Mouse (Mus musculus) erythroblast, adult 5-6 weeks (primary cell): ENCODE data around the gene Ss18l1. TPM values are rescaled to one million over a fixed set of nuclear protein-coding genes. Genes with fewer than 3 reads are reported as not detected.

Experiments used
- ATAC-seq: replicated peaks from 2 replicates; pipeline ENCODE4 v1.8.0; 2016; ENCODE audit warnings: moderate number of reproducible peaks, mild to moderate bottlenecking, moderate TSS enrichment, inconsistent platforms; ENCODE audit not compliant: poor library complexity, low FRiP score, severe bottlenecking
- total RNA-seq, 2 experiments: library from RNA; stranded (forward) in 1 of 2; stranded (reverse) in 1 of 2; fragments of 150-400 nt in 1 of 2; fragments of 200-764, 138-1000 nt in 1 of 2; gene quantifications; 2 replicates each; pipeline versions ENCODE4 v1.2.3 to v1.2.4; 2015 to 2017; ENCODE audit warnings: low replicate concordance in 2 of 2

The Ss18l1 gene
- total RNA-seq (2015; ENCODE audit: low replicate concordance) (not detected in 2 replicates), total RNA-seq (2017; ENCODE audit: low replicate concordance) (0.34 and 0.84 TPM in 2 replicates)

DNA sequence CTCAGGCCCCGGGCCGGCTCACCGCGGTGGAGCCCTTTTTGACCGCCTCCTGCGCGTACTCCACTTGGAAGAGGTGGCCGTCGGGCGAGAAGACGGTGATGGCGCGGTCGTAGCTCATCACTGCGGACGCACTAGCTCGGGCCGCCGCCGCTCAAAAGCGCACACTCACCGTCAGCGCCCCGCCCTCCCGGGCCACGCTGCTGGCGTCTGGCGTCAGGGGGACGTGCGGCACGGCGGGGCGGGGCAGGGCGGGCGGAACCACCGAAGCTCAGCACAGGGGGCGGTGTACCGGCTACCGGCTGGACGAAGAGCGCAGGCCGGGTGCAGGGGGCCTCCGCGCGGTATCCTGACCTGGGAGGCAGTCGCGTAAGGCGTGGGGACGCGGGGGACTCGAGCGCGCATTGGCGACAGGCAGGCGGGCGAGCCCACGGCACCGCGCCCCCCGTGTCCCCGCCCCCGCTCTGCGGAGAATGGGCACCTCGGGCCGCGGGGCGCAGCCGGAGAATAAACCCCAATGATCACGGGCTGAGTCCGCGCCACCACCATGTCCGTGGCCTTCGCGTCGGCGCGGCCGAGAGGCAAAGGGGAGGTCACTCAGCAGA is at the start of gene Ss18l1, which contains the start of gene Psma7:
TSS of gene Ss18l1 (plus strand) at position 254 of the 602 bp plus-strand sequence.
TSS of gene Psma7 (minus strand) at position 178 of the 602 bp plus-strand sequence.
- ATAC-seq: peak; percentile 89

DNA sequence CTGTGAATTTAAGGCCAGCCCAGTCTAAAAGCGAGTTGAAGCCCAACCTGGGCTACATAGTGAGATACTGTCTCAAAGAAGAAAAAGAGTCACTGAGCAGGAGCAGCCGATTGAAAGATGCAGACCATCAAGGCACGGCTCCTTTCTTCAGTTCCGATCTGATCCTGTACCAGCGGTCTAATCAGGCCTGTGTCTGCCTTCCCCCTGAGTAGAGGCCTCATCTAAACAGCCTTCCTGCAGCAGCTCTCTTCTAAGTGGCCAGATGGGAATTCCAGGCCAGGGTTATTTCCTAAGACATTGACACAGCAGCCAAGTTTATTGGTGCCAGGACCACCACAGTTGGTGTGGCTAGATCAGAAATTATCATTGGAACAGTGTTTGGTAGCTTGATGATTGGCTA is 49.2 kb upstream of the Ss18l1 start:
- ATAC-seq: no peak

DNA sequence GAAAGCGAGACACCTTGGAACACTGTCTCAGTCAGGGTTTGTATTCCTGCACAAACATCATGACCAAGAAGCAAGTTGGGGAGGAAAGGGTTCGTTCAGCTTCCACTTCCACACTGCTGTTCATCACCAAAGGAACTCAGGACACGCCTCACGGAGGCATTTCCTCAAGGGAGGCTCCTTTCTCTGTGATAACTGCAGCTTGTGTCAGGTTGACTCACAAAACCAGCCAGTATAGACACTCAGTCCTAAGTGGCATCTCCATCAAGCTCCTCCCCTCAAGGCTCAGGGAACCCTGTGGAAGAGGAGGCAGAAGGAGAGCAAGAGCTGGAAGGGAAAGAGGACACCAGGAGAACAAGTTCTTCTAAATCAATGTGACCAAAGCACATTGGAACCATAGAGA is 43.9 kb upstream of the Ss18l1 start:
- ATAC-seq: no peak

DNA sequence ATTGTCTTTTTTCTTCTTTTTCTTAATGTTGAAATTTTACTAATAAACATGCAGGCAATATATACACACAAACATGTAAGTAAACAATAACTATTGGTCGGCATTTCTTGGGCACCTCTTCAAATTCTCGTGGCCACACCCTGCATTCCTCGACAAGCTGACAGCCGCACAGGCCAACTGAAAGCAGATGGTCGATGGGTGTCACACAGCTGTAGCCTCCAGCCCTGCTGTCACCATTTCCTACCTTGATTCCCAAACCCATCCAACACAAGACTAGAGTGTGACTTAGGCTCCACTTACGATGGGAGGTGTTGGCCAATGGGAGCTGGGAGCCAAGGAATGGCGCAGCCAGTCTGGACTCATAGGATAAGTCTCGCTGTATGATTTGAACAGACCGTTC is 40.7 kb upstream of the Ss18l1 start:
- no peak for ATAC-seq

DNA sequence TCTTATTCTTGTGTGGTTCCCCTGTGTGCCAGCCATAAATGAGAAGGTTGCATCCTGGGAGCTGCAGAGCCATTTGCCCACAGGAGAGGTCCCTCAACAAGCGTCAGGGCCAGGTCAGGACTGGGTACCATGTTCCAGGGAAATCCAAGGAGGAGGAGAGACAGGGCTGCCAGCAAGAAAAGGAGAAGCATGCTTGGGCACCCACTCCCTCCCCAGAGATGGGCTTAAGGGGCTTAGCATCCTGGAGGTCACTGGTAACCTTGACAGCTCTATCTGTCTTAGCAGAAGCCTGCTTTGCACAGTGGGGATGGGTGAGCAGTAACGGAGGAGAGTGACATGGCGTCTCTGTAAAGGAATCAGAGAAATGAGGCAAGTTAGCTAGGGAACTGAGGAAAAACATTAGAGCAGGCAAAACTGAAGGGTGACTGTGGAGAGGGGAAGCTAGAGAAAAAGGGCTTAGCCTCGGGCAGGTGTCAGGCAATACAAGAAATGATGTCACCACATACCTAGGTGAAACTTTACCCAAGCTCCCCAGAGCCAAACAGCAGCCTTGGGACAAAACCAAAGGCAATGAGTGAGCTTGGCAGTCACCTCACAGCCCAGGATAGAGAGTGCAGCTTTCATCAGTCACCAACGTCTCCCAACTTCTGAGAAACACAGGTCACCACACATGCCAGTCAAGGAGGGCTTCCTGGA is 36.5 kb upstream of the Ss18l1 start:
- ATAC-seq: no peak

DNA sequence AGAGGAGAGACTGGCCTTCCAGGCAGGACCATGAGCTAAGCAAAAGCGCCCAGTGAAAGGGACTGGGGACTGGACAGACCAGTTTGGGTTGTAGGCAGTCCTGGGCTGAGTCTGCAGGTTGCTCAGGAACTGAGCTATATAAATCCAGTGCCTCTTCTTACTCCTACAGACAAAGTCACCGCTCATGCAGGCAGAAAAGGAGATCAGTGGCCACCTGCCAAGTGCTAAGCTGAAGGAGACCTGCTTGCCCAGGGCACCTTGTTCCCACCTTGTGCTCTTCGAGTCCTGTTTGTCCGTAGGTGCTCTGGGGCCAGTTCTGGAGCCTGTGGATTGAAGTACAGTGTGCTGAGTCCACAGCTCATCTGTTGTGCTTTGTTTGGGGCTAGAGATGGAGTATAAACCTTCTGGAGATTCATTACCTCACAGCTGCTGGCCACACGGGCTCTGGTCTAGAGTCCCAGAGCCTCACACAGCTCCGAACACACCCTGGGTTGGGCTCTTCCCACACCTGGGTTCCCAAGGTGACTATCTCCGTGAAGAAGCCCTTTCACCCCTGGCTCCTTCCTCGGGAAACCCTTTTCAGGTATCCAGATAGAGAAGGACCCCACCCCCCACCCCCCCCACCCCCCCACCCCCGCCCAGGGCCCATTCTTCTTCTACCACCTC is 35.8 kb upstream of the Ss18l1 start:
- ATAC-seq: no peak

DNA sequence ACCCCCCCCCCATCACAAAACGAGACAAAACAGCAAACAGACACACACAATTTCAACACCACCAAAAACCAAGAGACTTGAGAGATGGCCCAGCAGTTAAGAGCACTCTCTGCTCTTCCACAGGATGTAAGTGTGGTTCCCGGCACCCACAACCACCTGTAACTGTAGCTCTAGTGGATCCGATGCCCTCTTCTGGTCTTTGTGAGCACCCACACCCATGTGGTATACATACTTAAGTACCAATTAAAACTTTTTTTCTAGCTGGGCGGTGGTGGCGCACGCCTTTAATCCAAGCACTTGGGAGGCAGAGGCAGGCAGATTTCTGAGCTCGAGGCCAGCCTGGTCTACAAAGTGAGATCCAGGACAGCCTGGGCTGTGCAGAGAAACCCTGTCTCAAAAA is 31.6 kb upstream of the Ss18l1 start:
- no peak for ATAC-seq

DNA sequence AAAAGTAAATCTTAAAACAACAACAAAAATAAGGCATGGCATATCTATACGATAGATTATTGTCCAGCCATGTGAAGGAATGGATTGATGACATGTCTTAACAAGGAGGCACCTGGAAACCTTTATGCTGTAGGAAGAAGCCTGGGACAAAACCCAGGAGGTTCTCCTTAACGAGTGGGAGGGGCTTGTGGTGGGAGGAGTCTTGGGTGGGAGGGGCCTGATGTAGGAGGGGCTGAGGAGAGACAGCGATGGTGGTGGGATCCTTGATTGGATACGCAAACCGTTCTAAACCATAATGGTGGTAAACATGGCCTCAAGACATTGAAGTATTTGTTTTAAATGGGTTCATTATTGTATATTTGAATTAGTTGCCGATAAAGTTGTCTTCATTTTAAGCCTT is 30.9 kb upstream of the Ss18l1 start:
- ATAC-seq: no peak

DNA sequence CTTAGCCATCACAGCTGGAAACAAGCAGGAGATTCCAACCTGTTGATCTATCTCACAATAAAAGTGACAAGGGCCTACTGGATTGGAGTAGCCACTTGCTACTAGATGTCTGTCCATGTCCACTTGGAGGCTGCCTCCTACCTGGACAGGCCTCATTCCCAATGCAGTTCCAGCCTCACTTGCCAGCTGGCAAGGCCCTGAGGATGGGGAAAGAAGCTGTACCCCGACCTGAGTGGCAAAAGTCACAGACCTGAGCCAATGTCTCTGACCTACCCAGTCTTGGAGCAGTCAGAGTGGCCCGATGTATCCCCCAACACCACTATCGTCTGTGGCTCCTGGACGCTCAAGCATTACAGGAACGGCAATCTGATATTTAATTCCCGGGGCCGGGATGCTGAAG is 28.6 kb upstream of the Ss18l1 start:
- no peak for ATAC-seq

DNA sequence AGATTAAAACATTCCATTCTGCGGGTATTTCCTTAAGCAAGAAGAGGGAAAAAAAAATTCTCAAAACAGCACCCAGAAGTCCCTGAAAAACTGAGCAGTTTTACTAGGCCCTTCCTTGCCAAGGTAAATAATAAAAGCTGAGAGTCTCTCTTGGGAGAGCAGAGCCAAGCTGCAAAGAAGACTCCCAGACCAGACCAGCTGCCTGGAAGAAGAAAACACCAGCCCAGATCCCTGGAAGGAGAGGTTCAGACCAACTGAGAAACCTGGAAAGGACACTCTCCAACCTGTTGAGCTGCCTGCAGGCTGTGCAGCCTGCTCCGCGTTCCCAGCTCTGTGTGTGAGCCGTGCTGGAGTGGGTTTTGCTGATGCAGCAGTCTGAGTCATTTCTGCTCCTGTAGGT is 24.7 kb upstream of the Ss18l1 start:
- ATAC-seq: no peak

DNA sequence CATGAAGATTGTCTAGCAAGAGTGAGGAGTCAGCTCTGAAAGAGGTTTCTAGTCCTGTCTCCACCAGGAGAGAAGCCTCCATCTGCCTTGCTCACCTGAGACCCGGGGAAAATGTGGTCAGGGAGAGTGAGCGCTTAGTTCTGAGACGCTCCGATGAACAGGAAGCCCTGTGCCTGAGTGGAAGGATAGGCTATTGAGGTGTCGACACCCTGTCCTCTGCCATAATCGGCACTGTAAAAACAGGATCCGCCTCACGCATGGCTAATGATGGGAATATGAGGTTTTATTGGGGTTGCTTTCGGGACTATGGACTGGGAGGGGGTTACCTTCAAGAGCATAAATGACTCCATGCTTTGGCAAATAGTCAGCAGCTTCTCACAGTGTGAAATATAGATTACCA is 23.7 kb upstream of the Ss18l1 start:
- ATAC-seq: no peak

DNA sequence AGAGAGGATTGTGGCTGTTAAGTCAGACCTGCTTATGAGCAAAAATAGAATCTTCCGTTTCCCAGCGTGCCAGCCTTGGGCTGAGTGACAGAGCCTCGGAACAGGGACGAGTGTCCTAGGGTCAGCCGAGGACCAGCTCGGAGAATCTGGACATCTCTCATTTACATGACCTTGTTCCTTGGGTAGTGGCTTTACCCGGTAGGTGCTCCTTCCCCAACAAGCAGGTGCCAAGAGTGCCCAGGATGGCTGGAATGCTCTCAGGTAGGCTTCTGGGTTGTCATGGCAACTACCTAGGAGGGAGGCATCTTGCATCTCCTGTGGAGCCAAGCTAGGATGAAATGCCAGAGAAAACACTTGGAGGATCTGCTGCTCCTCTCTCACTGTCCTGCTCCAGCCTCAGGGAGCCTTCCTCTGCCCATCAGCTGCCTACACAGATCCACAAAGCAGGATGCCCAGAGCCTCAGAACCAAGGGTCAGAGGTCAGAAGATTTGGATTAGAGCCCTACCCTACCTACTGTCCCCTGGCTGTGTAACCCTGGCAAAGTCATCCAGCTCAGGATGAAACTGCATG is 22.1 kb upstream of the Ss18l1 start:
- no peak for ATAC-seq

DNA sequence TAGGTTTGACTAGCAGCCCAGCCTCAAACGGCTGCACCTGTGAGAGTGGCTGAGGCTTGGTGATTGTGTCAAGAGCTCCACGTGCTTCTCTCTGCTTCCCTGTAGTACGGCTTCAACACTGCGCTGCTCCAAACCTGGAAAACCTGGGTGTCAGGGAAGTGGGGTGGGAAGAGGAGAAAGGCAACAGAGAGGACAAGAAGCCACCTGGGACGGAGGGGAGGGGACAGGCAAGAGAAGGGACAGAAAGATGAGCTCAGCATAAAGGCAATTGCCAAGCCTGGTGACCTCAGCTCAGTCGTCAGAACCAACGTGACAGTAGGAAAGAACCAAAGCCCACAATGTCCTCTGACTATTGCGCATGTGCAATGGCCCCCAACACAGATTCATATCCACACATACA is 21.4 kb upstream of the Ss18l1 start:
- no peak for ATAC-seq

DNA sequence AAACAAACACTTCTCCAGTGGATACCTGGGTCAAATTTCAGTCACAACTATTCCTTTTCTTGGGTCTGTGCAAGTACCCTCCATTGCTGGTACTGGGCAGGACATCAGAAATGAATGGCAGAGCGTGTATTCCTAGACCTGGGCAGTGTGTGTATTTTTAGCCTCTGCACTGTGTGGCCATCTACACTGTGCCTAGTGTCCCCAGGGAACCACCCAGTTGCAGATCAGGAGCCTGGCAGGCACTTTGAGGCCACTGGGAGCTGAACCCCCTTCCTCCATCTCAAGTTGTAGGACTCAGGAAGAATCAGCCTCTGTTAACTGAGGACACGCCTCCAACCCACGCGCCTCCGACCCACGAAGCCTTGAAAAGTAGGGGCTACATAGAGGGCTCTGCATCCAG is 19.6 kb upstream of the Ss18l1 start:
- ATAC-seq: no peak

DNA sequence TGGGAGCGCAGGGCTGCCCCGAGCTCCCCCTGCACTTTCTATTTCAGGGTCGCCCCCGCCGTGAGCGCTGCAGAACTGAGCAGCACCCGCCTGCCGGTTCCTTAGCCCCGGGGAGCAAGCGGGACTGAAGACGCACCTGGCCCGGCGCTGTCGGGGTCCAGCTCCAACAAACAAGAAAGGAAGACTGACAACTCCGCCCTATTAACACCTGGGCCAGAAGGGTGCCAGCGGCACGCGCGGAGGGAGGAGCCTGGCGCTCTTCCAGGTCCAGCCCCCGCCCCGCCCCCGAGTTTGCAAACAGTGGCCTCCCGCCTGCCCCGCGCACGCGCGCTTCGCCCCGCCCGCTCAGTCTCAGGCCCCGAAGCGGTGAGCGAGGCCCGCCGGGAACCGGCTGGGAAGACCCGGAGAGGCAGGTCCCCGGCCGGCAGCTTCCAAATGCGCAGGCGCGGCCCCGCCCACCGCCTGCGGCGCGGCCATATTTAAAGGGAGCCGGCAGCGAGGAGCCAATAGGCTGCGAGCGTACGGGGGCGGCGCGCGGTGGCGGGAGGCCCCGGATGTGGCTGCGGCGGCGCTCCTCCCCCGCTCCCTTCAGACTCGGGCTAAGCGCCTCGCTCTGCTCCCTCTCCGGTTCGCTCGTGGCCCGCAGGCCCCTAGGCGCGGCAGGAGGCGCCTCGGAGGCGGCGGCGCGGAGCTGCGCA is 17.8 kb upstream of the Ss18l1 start, which contains the start of gene Lsm14b:
TSS of gene Lsm14b (plus strand) at position 587 of the 698 bp plus-strand sequence.
- peak; percentile 85 for ATAC-seq

DNA sequence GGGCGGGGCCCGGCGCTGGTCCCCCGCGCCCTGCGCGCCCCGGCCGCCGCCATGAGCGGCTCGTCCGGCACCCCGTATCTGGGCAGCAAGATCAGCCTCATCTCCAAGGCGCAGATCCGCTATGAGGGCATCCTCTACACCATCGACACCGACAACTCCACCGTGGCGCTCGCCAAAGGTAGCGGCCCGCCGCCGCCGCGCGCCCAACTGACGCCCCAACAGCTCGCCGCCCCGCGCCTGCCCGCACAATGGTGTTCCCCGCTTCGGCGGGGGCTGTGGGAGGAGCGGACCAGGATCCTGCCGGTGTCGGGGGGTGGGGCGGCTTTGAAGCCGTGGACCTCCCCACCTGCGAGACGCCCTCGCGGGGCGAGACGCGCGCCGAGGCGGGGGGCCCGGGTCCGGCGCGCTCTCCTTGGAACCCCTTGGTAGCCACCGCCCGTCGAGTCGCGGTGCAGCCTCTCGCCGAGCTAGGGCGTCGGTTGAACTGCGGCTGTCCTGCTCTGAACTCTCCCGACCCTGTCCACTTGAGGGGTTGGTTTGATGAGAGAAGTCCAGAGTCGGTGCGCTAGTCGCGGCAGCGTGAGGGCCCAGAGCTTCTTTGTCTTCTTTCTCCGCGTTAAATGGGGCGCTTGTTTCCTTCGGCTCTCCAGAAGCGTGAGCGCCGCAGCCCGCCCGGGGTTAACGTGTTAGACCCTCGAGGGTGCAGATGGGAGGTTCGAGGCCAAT is 17.0 kb upstream of the Ss18l1 start:
- no peak; the same call in 1 of the 2 replicates for ATAC-seq

DNA sequence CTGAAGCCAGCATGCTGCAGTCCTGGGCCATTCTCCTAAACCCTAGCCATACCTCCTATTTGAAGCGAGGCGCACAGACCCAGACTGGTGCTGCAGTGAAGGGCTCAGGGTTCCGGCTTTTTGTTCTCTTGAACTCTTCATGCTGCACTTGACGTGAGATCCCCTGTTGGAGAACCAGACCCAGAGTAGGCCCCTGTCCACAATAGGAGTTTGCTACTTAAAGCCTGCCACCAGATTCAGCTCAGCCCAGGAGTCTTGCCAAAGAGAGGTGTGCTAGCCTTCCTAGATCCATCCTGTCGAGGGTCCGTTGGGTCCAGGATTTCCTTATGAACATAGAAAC is 16.5 kb upstream of the Ss18l1 start:
- ATAC-seq: no peak

DNA sequence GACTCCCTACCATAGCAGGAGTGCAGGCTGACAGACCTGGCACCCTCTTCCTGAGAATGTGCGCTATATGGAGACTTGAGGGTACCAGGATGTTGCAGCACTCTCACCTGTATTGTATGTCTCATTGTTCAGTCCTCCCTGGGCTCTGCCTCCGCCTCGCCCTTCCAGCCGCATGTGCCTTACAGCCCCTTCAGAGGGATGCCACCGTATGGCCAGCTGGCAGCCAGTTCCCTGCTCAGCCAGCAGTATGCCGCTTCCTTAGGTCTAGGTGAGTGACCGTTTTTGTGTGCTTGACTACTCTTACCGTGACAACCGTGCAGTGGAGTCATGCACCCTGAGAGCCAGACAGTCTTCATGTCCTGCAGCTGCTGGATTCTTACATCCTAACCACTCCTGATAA is 14.5 kb upstream of the Ss18l1 start:
- ATAC-seq: no peak

DNA sequence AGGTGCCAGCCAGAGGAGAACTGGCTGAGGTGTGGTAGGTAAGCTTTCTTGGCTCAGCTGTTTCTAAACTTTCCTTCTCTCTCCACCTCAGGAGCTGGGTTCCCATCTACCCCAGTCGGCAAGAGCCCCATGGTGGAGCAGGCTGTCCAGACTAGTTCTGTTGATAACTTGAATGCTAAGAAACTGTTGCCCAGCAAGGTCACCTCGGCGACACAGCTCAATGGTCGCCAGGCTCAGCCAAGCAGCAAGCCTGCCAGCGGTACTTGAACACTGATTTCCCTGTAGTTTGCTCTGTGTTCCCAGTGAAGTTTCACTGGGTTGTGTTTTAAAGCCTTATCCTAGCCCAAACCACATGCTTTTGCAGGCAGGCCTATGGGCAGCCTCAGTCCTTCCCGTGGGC is 11.0 kb upstream of the Ss18l1 start:
- ATAC-seq: no peak

DNA sequence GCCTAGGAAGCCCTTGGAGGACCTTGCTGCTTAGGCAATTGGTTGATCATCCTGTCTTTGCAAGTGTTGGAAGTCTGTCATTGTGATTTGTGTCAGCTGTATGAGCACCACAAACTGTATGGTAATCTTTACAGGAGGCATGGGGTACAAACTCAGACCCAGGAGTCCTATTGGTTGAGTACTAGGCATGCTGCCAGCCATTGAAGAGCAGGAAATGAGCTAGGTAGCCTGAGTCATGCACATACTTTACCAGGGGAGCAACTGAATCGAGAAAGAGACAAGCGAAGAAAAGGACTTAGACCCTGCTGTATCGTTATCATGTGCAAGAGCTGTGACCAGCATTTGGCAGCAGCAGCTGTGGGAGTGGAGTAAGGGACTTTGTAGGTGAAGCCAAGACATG is 9.4 kb upstream of the Ss18l1 start:
- ATAC-seq: no peak
